Mouse (Mus musculus): Measurements from ENCODE around the gene Fam187a. TPM values are rescaled to one million over a fixed set of nuclear protein-coding genes. Genes with fewer than 3 reads are reported as not detected.

The Fam187a gene
- total RNA-seq (2012; rRNA removed) = not detected in 2 replicates

- no peaks in the 10 kb centered on the region for H3K9me3 ChIP-seq (ENCODE audit: control insufficient read depth, insufficient read depth, low read depth, low read length)
- TF ChIP-seq MAFK (IDR thresholded peaks at IDR 0.05; ENCODE audit: insufficient read depth, low read depth, low read length) (no peak), CHD2 (IDR thresholded peaks at IDR 0.05; ENCODE audit: low read depth, low read length) (no peak), HCFC1 (IDR thresholded peaks at IDR 0.05; ENCODE audit: borderline replicate concordance, insufficient read depth, low read length) (no peak), ZNF384 (IDR thresholded peaks at IDR 0.05; ENCODE audit: low read depth, low read length) (no peak), ZC3H11A (IDR thresholded peaks at IDR 0.05; ENCODE audit: borderline replicate concordance, low read depth, low read length) (no peak)
- H3K4me1 ChIP-seq (ENCODE audit: control insufficient read depth in 2 of 2, insufficient read depth in 2 of 2, low read length in 2 of 2, poor library complexity in 1 of 2) = peaks cover 0 to 2% of the 10 kb centered on the region in 2 experiments; a peak in 1 of 4 replicates
- H3K27ac ChIP-seq (ENCODE audit: insufficient read depth, low read depth, low read length, poor library complexity, severe bottlenecking) = no peak within 1 kb of the TSS
- no peaks in the 10 kb centered on the region for H3K36me3 ChIP-seq (ENCODE audit: control insufficient read depth, insufficient read depth, low read length, poor library complexity, severe bottlenecking)
- DNase-seq (ENCODE audit: low read depth, low spot score) = no peak
- H3K4me3 ChIP-seq (ENCODE audit: insufficient read depth in 1 of 2, low read depth in 1 of 2, low read length in 2 of 2, poor library complexity in 1 of 2, severe bottlenecking in 1 of 2) = no peak within 1 kb of the TSS
- in situ Hi-C loops (cut with MboI; ENCODE audit: low sequenced_read_pairs in 2 of 2, unreplicated experiment in 2 of 2) = no loop called here
- H3K9ac ChIP-seq (ENCODE audit: insufficient read depth, low read depth, low read length, poor library complexity, severe bottlenecking) = no peak within 1 kb of the TSS
Observed at GRCm38 (mm10) chr11:102884616-102885219, at the start of gene Fam187a. TSS of gene Fam187a (plus strand) at chr11:102885169.

DNA sequence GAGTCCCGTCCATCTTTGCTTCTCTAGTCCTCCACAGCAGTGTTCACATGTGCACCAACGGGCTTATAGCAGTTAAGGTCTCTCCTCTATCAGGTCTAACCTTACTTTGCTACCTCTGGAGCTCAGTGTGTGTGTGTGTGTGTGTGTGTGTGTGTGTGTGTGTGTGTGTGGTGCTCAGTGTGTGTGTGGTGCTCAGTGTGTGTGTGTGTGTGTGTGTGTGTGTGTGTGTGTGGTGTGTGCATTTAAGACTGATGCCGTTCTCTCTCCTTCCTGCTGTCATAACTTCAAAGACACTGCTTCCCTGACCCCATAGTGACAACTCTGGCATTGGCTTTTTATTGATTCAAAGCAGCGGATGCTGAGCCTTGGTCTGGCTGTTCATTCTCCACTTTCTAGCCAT, 49.4 kb upstream of the Fam187a start, which contains the start of gene Higd1b:
TSS of gene Higd1b (plus strand) at position 301 of the 400 bp plus-strand sequence.
- H3K27ac ChIP-seq (ENCODE audit: insufficient read depth, low read depth, low read length, poor library complexity, severe bottlenecking) = no peak within 1 kb of the TSS
- no peak for TF ChIP-seq HCFC1 (IDR thresholded peaks at IDR 0.05; ENCODE audit: borderline replicate concordance, insufficient read depth, low read length)
- TF ChIP-seq CHD2 (IDR thresholded peaks at IDR 0.05; ENCODE audit: low read depth, low read length) = no peak
- TF ChIP-seq MAFK (IDR thresholded peaks at IDR 0.05; ENCODE audit: insufficient read depth, low read depth, low read length) = no peak
- TF ChIP-seq ZNF384 (IDR thresholded peaks at IDR 0.05; ENCODE audit: low read depth, low read length) = no peak
- no peak for TF ChIP-seq ZC3H11A (IDR thresholded peaks at IDR 0.05; ENCODE audit: borderline replicate concordance, low read depth, low read length)
- in situ Hi-C loops (cut with MboI; ENCODE audit: low sequenced_read_pairs in 2 of 2, unreplicated experiment in 2 of 2) = no loop called here
- DNase-seq (ENCODE audit: low read depth, low spot score) = no peak
- H3K9me3 ChIP-seq (ENCODE audit: control insufficient read depth, insufficient read depth, low read depth, low read length) = no peaks in the 10 kb centered on the region
- H3K4me3 ChIP-seq (ENCODE audit: insufficient read depth in 1 of 2, low read depth in 1 of 2, low read length in 2 of 2, poor library complexity in 1 of 2, severe bottlenecking in 1 of 2) = no peak within 1 kb of the TSS
- H3K4me1 ChIP-seq (ENCODE audit: control insufficient read depth in 2 of 2, insufficient read depth in 2 of 2, low read length in 2 of 2, poor library complexity in 1 of 2) = peaks cover 0 to 7% of the 10 kb centered on the region in 2 experiments; a peak in 1 of 4 replicates
- no peak within 1 kb of the TSS for H3K9ac ChIP-seq (ENCODE audit: insufficient read depth, low read depth, low read length, poor library complexity, severe bottlenecking)
- H3K36me3 ChIP-seq (ENCODE audit: control insufficient read depth, insufficient read depth, low read length, poor library complexity, severe bottlenecking) = peaks cover 45% of the 10 kb centered on the region

GRCm38 (mm10) chr11:102836146-102836545, 48.8 kb upstream of the Fam187a start:
- Histone ChIP-seq H3K27ac (ENCODE audit: insufficient read depth, low read depth, low read length, poor library complexity, severe bottlenecking) (no peak overlapping the region), H3K4me1 (ENCODE audit: control insufficient read depth in 2 of 2, insufficient read depth in 2 of 2, low read length in 2 of 2, poor library complexity in 1 of 2) (peaks cover 0 to 4% of the 10 kb centered on the region in 2 experiments; a peak in 1 of 4 replicates), H3K9me3 (ENCODE audit: control insufficient read depth, insufficient read depth, low read depth, low read length) (no peaks in the 10 kb centered on the region), H3K36me3 (ENCODE audit: control insufficient read depth, insufficient read depth, low read length, poor library complexity, severe bottlenecking) (peaks cover 50% of the 10 kb centered on the region), H3K9ac (ENCODE audit: insufficient read depth, low read depth, low read length, poor library complexity, severe bottlenecking) (no peak overlapping the region), H3K4me3 (ENCODE audit: insufficient read depth in 1 of 2, low read depth in 1 of 2, low read length in 2 of 2, poor library complexity in 1 of 2, severe bottlenecking in 1 of 2) (no peak overlapping the region)
- DNase-seq (ENCODE audit: low read depth, low spot score) = no peak
- in situ Hi-C loops (cut with MboI; ENCODE audit: low sequenced_read_pairs in 2 of 2, unreplicated experiment in 2 of 2) = no loop called here
- TF ChIP-seq ZNF384 (IDR thresholded peaks at IDR 0.05; ENCODE audit: low read depth, low read length) (no peak), HCFC1 (IDR thresholded peaks at IDR 0.05; ENCODE audit: borderline replicate concordance, insufficient read depth, low read length) (no peak), CHD2 (IDR thresholded peaks at IDR 0.05; ENCODE audit: low read depth, low read length) (no peak), ZC3H11A (IDR thresholded peaks at IDR 0.05; ENCODE audit: borderline replicate concordance, low read depth, low read length) (no peak), MAFK (IDR thresholded peaks at IDR 0.05; ENCODE audit: insufficient read depth, low read depth, low read length) (no peak)

DNA sequence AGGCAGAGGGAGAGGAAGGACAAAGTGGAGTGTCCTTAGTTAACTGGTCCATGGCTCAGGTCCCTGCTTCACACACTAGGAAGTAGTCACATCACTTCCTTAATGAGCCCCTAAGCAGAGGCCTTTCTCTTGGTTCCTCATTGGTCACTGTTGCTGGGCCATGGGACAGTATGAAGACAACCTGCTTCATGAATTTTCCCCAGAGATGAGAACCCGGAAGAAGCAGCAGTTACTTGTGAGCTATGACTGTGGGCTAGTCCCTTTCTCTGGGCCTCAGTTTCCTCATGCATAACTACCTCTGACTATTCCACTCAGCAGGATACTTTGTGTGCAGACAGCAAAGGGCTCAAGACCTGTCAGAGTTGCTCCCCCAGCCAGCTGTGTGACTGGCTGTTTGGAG, 47.6 kb upstream of the Fam187a start:
- Histone ChIP-seq H3K36me3 (ENCODE audit: control insufficient read depth, insufficient read depth, low read length, poor library complexity, severe bottlenecking) (peaks cover 61% of the 10 kb centered on the region), H3K4me3 (ENCODE audit: insufficient read depth in 1 of 2, low read depth in 1 of 2, low read length in 2 of 2, poor library complexity in 1 of 2, severe bottlenecking in 1 of 2) (no peak overlapping the region), H3K9me3 (ENCODE audit: control insufficient read depth, insufficient read depth, low read depth, low read length) (no peaks in the 10 kb centered on the region), H3K9ac (ENCODE audit: insufficient read depth, low read depth, low read length, poor library complexity, severe bottlenecking) (no peak overlapping the region), H3K4me1 (ENCODE audit: control insufficient read depth in 2 of 2, insufficient read depth in 2 of 2, low read length in 2 of 2, poor library complexity in 1 of 2) (peaks cover 0 to 4% of the 10 kb centered on the region in 2 experiments; a peak in 1 of 4 replicates), H3K27ac (ENCODE audit: insufficient read depth, low read depth, low read length, poor library complexity, severe bottlenecking) (no peak overlapping the region)
- no peak for DNase-seq (ENCODE audit: low read depth, low spot score)
- TF ChIP-seq MAFK (IDR thresholded peaks at IDR 0.05; ENCODE audit: insufficient read depth, low read depth, low read length) (no peak), CHD2 (IDR thresholded peaks at IDR 0.05; ENCODE audit: low read depth, low read length) (no peak), HCFC1 (IDR thresholded peaks at IDR 0.05; ENCODE audit: borderline replicate concordance, insufficient read depth, low read length) (no peak), ZC3H11A (IDR thresholded peaks at IDR 0.05; ENCODE audit: borderline replicate concordance, low read depth, low read length) (no peak), ZNF384 (IDR thresholded peaks at IDR 0.05; ENCODE audit: low read depth, low read length) (no peak)
- in situ Hi-C loops (cut with MboI; ENCODE audit: low sequenced_read_pairs in 2 of 2, unreplicated experiment in 2 of 2) = no loop called here
